Mouse (Mus musculus): ENCODE measurements around the gene Mall.

- no peak for TF ChIP-seq CTCF (IDR thresholded peaks at IDR 0.05; ENCODE audit: borderline replicate concordance, control insufficient read depth, extremely low read depth, insufficient read depth, low read length, poor library complexity)
- TF ChIP-seq POLR2A (IDR thresholded peaks at IDR 0.05; ENCODE audit: control insufficient read depth, extremely low read depth, insufficient read depth, low read length, poor library complexity) = no peak
Measured at GRCm38 (mm10) chr2:127729671-127730070, at the start of gene Mall.
